Mouse (Mus musculus) MEL (cell line): ENCODE results near the gene 4930415O20Rik. TPM values are rescaled to one million over a fixed set of nuclear protein-coding genes. Genes with fewer than 3 reads are reported as not detected.

Source experiments
- DNase-seq: peaks from one replicate; pipeline ENCODE4 v3.0.0; 2011; ENCODE audit warnings: low read depth, low spot score
- H3K27ac ChIP-seq: 2 replicates; pipeline ENCODE4 v1.5.1; 2012; ENCODE audit warnings: low read depth, mild to moderate bottlenecking, control low read depth, low read length, moderate library complexity; ENCODE audit not compliant: control insufficient read depth
- H3K27me3 ChIP-seq, 2 experiments: fragments of 150-350 bp in 1 of 2; sonication (generic) in 1 of 2; 2 replicates each; pipeline ENCODE4 v1.6.1; 2012; ENCODE audit warnings: low read length in 2 of 2, mild to moderate bottlenecking in 2 of 2, improper control_type of control experiment in 1 of 2, moderate library complexity in 1 of 2; ENCODE audit not compliant: insufficient read depth in 2 of 2, control insufficient read depth in 1 of 2
- H3K36me3 ChIP-seq, 2 experiments: 2 replicates each; pipeline ENCODE4 v1.6.1; 2012 to 2014; ENCODE audit warnings: low read length in 2 of 2, improper control_type of control experiment in 1 of 2, inconsistent platforms in 1 of 2, mild to moderate bottlenecking in 1 of 2; ENCODE audit not compliant: insufficient read depth in 2 of 2, control insufficient read depth in 1 of 2
- H3K4me1 ChIP-seq, 2 experiments: fragments of 150-350 bp in 1 of 2; sonication (generic) in 1 of 2; 2 replicates each; pipeline ENCODE4 v1.6.1; 2012; ENCODE audit warnings: low read length in 2 of 2, improper control_type of control experiment in 1 of 2, mild to moderate bottlenecking in 1 of 2; ENCODE audit not compliant: insufficient read depth in 2 of 2, control insufficient read depth in 1 of 2
- H3K4me3 ChIP-seq, 2 experiments: fragments of 150-350 bp in 1 of 2; sonication (generic) in 1 of 2; 2 replicates each; pipeline ENCODE4 v1.5.1; 2012; ENCODE audit warnings: low read depth in 2 of 2, low read length in 2 of 2, mild to moderate bottlenecking in 2 of 2, moderate library complexity in 2 of 2, control low read depth in 1 of 2, improper control_type of control experiment in 1 of 2; ENCODE audit not compliant: control insufficient read depth in 1 of 2, insufficient read depth in 1 of 2
- H3K79me2 ChIP-seq: 2 replicates; pipeline ENCODE4 v1.6.1; 2012; ENCODE audit warnings: mild to moderate bottlenecking, low read length, moderate library complexity; ENCODE audit not compliant: control insufficient read depth, poor library complexity, insufficient read depth
- H3K9ac ChIP-seq: 2 replicates; pipeline ENCODE4 v1.6.1; 2012; ENCODE audit warnings: low read depth, mild to moderate bottlenecking, control low read depth, low read length, moderate library complexity; ENCODE audit not compliant: control insufficient read depth, poor library complexity, severe bottlenecking
- H3K9me3 ChIP-seq: fragments of 150-350 bp; sonication (generic); replicated peaks from 2 replicates; pipeline ENCODE4 v1.6.1; 2012; ENCODE audit warnings: mild to moderate bottlenecking, low read length, improper control_type of control experiment, moderate library complexity; ENCODE audit not compliant: insufficient read depth
- CHD1 ChIP-seq: IDR thresholded peaks from 2 replicates; pipeline ENCODE4 v1.6.1; 2012; ENCODE audit warnings: low read depth, mild to moderate bottlenecking, inconsistent platforms, low read length, improper control_type of control experiment
- CTCF ChIP-seq, 3 experiments: IDR thresholded peaks in 2 of 3; conservative IDR thresholded peaks in 1 of 3; 2 replicates each; pipeline ENCODE4 v1.5.1; 2011 to 2012; ENCODE audit warnings: low read length in 3 of 3, low read depth in 2 of 3, mild to moderate bottlenecking in 2 of 3, improper control_type of control experiment in 1 of 3, inconsistent platforms in 1 of 3, mixed read lengths in 1 of 3, moderate library complexity in 1 of 3; ENCODE audit not compliant: control insufficient read depth in 1 of 3, insufficient read depth in 1 of 3, poor library complexity in 1 of 3, severe bottlenecking in 1 of 3
- ETS1 ChIP-seq: IDR thresholded peaks from 2 replicates; pipeline ENCODE4 v1.6.1; 2012; ENCODE audit warnings: low read depth, mild to moderate bottlenecking, inconsistent platforms, low read length, improper control_type of control experiment, moderate library complexity
- GATA1 ChIP-seq: IDR thresholded peaks from 2 replicates; pipeline ENCODE4 v1.6.1; 2011; ENCODE audit warnings: low read depth, low read length, improper control_type of control experiment
- MEF2A ChIP-seq: IDR thresholded peaks from 2 replicates; pipeline ENCODE4 v1.6.1; 2014; ENCODE audit warnings: low read depth, mild to moderate bottlenecking, inconsistent platforms, low read length, improper control_type of control experiment; ENCODE audit not compliant: poor library complexity, insufficient replicate concordance, severe bottlenecking; ENCODE audit errors: extremely low read depth
- MXI1 ChIP-seq: IDR thresholded peaks from 2 replicates; pipeline ENCODE4 v1.6.1; 2011; ENCODE audit warnings: mild to moderate bottlenecking, low read depth, low read length, improper control_type of control experiment
- POLR2A ChIP-seq, 2 experiments: IDR thresholded peaks; 2 replicates each; pipeline ENCODE4 v1.6.1; 2011 to 2012; ENCODE audit warnings: low read length in 2 of 2, mild to moderate bottlenecking in 2 of 2, control low read depth in 1 of 2, improper control_type of control experiment in 1 of 2, low read depth in 1 of 2, moderate library complexity in 1 of 2; ENCODE audit not compliant: control insufficient read depth in 1 of 2, insufficient read depth in 1 of 2, poor library complexity in 1 of 2
- POLR2AphosphoS2 ChIP-seq: IDR thresholded peaks from 2 replicates; pipeline ENCODE4 v1.6.1; 2011; ENCODE audit warnings: low read length, improper control_type of control experiment
- SMC3 ChIP-seq: IDR thresholded peaks from 2 replicates; pipeline ENCODE4 v1.6.1; 2011; ENCODE audit warnings: low read depth, low read length, improper control_type of control experiment
- USF1 ChIP-seq: IDR thresholded peaks from 2 replicates; pipeline ENCODE4 v1.6.1; 2014; ENCODE audit warnings: low read depth, mild to moderate bottlenecking, inconsistent platforms, low read length, improper control_type of control experiment, moderate library complexity
- ZC3H11A ChIP-seq: IDR thresholded peaks from 2 replicates; pipeline ENCODE4 v1.6.1; 2012; ENCODE audit warnings: low read depth, mild to moderate bottlenecking, inconsistent platforms, low read length, improper control_type of control experiment
- ZKSCAN1 ChIP-seq: IDR thresholded peaks from 2 replicates; pipeline ENCODE4 v1.6.1; 2012; ENCODE audit warnings: low read depth, mild to moderate bottlenecking, inconsistent platforms, low read length, improper control_type of control experiment, moderate library complexity
- polyA plus RNA-seq, 2 experiments: library from polyadenylated mRNA; stranded (reverse) in 1 of 2; unstranded in 1 of 2; fragments of >175 nt in 1 of 2; fragments of >200 nt in 1 of 2; gene quantifications; 2 replicates each; pipeline versions ENCODE4 v1.2.1 to v1.2.4; 2012; ENCODE audit warnings: low replicate concordance in 2 of 2, low read depth in 1 of 2; ENCODE audit not compliant: insufficient read length in 2 of 2, insufficient read depth in 1 of 2, missing spikeins in 1 of 2
- total RNA-seq: library from RNA; depleted of rRNA; stranded (reverse); fragments of 300-350 nt; gene quantifications from 2 replicates; pipeline ENCODE4 v1.2.3, GENCODE M21; 2012

4930415O20Rik gene
- total and polyA plus RNA-seq, 3 experiments, result 0.31 to 0.50 TPM; not detected in 1

DNA sequence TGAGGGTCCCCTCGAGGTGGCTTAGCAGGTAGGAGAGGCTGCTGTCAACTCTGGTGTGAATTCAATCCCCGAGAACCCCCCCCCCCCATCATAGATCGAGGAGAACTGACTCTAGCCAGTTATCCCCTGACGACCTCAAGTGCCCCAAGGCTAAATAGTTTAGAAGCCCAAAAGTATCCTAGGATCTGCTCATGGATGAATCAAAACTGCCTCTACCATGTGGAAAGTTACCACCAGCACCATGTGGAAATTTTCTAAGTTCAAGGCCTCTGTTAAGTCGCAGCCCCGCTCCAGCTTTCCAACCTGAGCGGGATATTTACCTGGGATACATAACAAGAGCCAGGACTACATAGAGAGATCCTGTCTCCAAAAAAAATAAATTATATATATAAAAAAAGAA, 1.6 kb upstream of the 4930415O20Rik start:
- peak overlapping the region; percentile 92; the same call in 1 of the 2 replicates for H3K27ac ChIP-seq
- H3K4me1 ChIP-seq, result peaks cover 0 to 28% of the 10 kb centered on the region in 2 experiments; a peak in 3 of 4 replicates
- peaks cover 8 to 39% of the 10 kb centered on the region in 2 experiments for H3K36me3 ChIP-seq
- H3K9me3 ChIP-seq, result no peaks in the 10 kb centered on the region
- DNase-seq, result no peak
- H3K9ac ChIP-seq, result peak overlapping the region; percentile 87
- TF ChIP-seq MXI1, result peak; percentile 21; the same call in 1 of the 2 replicates
- no peak for TF ChIP-seq MEF2A
- TF ChIP-seq SMC3, result no peak
- no peak for TF ChIP-seq ZKSCAN1
- H3K79me2 ChIP-seq, result peaks cover 43% of the 10 kb centered on the region
- H3K4me3 ChIP-seq, result peak overlapping the region; percentile 78 to 84
- H3K27me3 ChIP-seq, result no peaks in the 10 kb centered on the region

DNA sequence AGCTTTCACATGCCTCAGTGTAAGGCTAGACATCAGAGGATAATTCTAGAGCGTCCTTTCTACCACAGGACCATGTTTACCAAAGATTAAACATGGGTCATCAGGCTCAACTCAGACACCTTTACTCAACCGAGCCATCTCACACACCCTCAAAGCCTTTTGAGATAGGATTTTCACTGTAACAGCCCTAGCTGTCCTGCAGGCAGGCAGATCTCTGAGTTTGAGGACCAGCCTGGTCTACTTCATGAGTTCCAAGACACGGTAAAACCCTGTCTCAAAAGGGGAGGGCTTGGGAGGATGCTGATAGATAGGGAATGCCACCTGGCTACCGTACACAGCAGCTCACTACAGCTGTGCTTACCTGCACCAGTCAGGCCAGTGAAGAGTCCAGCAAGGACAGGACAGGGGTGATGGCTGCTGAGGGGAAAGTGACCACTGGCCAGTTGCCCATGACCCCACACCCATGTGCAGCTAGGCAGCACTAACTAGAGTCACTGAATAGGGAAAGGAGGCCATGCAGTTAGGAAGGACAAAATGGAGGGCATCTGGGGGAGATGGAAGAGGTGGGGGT, 924 bp upstream of the 4930415O20Rik start:
- H3K36me3 ChIP-seq, result peaks cover 3 to 34% of the 10 kb centered on the region in 2 experiments
- no peak overlapping the region for H3K4me3 ChIP-seq
- no peak overlapping the region for H3K9ac ChIP-seq
- no peak for DNase-seq
- TF ChIP-seq ZC3H11A, result 0 out of 2 replicates have a peak, but pooled peaks have one; percentile 1
- no peak for TF ChIP-seq ZKSCAN1
- peak; percentile 97 for TF ChIP-seq POLR2AphosphoS2
- TF ChIP-seq POLR2A (IDR thresholded peaks at IDR 0.05; ENCODE audit: control insufficient read depth in 1 of 2, insufficient read depth in 1 of 2, low read depth in 1 of 2, low read length in 2 of 2, poor library complexity in 1 of 2), result peak; percentile 26 to 45; a peak in 2 of 4 replicates
- H3K79me2 ChIP-seq, result peaks cover 38% of the 10 kb centered on the region
- peaks cover 0 to 28% of the 10 kb centered on the region in 2 experiments; a peak in 2 of 4 replicates for H3K4me1 ChIP-seq
- no peaks in the 10 kb centered on the region for H3K27me3 ChIP-seq
- no peak overlapping the region for H3K27ac ChIP-seq
- H3K9me3 ChIP-seq, result no peaks in the 10 kb centered on the region

DNA sequence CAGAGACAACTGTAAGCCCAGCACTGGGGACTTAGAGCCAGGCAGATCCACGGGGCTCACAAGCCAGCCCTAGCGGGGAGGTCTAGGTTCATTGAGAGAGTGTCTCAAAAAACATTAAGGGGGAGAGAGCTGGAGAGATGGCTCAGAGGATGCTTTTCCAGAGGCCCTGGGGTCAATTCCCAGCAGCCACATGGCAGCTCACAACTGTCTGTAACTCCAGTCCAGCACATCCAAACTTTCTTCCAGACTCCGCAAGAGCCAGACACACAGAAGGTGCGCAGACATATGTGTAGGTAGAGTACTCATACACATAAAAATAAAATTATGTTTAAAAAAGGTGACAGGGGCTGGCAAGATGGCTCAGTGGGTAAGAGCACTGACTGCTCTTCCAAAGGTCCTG, 2.5 kb downstream of the 4930415O20Rik start:
- no peak for TF ChIP-seq CTCF (IDR thresholded peaks at IDR 0.05 in 2 of 3, conservative IDR thresholded peaks at IDR 0.05 in 1 of 3; ENCODE audit: control insufficient read depth in 1 of 3, insufficient read depth in 1 of 3, low read depth in 2 of 3, low read length in 3 of 3, poor library complexity in 1 of 3, severe bottlenecking in 1 of 3)
- no peak for TF ChIP-seq ETS1
- TF ChIP-seq GATA1, result no peak
- TF ChIP-seq USF1, result no peak
- no peak for TF ChIP-seq CHD1
- TF ChIP-seq, all 39 proteins: peak for 0
- H3K79me2 ChIP-seq, result peaks cover 10% of the 10 kb centered on the region
- peaks cover 0 to 17% of the 10 kb centered on the region in 2 experiments; a peak in 2 of 4 replicates for H3K4me1 ChIP-seq
- no peak for DNase-seq
- no peak overlapping the region for H3K27ac ChIP-seq
- no peak overlapping the region for H3K9ac ChIP-seq
- peaks cover 0 to 18% of the 10 kb centered on the region in 2 experiments; a peak in 2 of 4 replicates for H3K36me3 ChIP-seq
- H3K4me3 ChIP-seq, result no peak overlapping the region
- no peaks in the 10 kb centered on the region for H3K9me3 ChIP-seq
- no peaks in the 10 kb centered on the region for H3K27me3 ChIP-seq
